Mouse (Mus musculus) heart, embryonic 15.5 days (tissue): Measurements from ENCODE around the gene Gm4969. TPM values are rescaled to one million over a fixed set of nuclear protein-coding genes. Genes with fewer than 3 reads are reported as not detected.
"Not testable (repeated sequence)": the region's sequence is repeated elsewhere in the genome, so short reads cannot be mapped to it uniquely, and the experiment has no call there.

Experiments
- ATAC-seq: fragments of 200-750 bp; cut with Nextera tagmentation; replicated peaks from 2 replicates; pipeline ENCODE4 v1.8.0; 2017; ENCODE audit warnings: low read depth, moderate TSS enrichment; ENCODE audit not compliant: insufficient number of reproducible peaks, insufficient read depth, low FRiP score
- H3K27ac ChIP-seq: fragments of 300-500 bp; sonication (generic); 2 replicates; pipeline ENCODE4 v1.5.1; 2015; ENCODE audit warnings: mild to moderate bottlenecking, inconsistent platforms
- H3K27me3 ChIP-seq: fragments of 300-500 bp; sonication (generic); 2 replicates; pipeline ENCODE4 v1.6.1; 2015; ENCODE audit warnings: inconsistent platforms
- H3K36me3 ChIP-seq: fragments of 300-500 bp; sonication (generic); 2 replicates; pipeline ENCODE4 v1.6.1; 2015; ENCODE audit warnings: mild to moderate bottlenecking, inconsistent platforms
- H3K4me1 ChIP-seq: fragments of 300-500 bp; sonication (generic); replicated peaks from 2 replicates; pipeline ENCODE4 v1.6.1; 2015; ENCODE audit warnings: inconsistent platforms
- H3K4me2 ChIP-seq: fragments of 300-500 bp; sonication (generic); 2 replicates; pipeline ENCODE4 v1.6.1; 2015; ENCODE audit warnings: inconsistent platforms, mild to moderate bottlenecking, moderate library complexity
- H3K4me3 ChIP-seq: fragments of 300-500 bp; sonication (generic); 2 replicates; pipeline ENCODE4 v1.5.1; 2015; ENCODE audit warnings: mild to moderate bottlenecking, inconsistent platforms
- H3K9ac ChIP-seq: fragments of 300-500 bp; sonication (generic); 2 replicates; pipeline ENCODE4 v1.6.1; 2015; ENCODE audit warnings: mild to moderate bottlenecking, inconsistent platforms
- H3K9me3 ChIP-seq: fragments of 300-500 bp; sonication (generic); replicated peaks from 2 replicates; pipeline ENCODE4 v1.6.1; 2016; ENCODE audit warnings: inconsistent platforms
- WGBS: fragments of 180-500 bp; shearing (Covaris S2); methylation state at CpG from one replicate; pipeline ENCODE4 v1.1.7; 2015; ENCODE audit warnings: mixed read lengths; 5-methylcytosine and 5-hydroxymethylcytosine counted together
- polyA plus RNA-seq: library from polyadenylated mRNA; unstranded; fragments of >200 nt; fragmentation: Nextera tagmentation; extraction: Ambion mirVana; gene quantifications from 2 replicates; pipeline ENCODE4 v1.2.1, GENCODE M21; 2015

Gm4969 gene
- polyA plus RNA-seq, 1 experiment from 2014 or later = 0.73 TPM

- ATAC-seq, H3K4me2 ChIP-seq, H3K9me3 ChIP-seq, H3K4me1 ChIP-seq, H3K4me3 ChIP-seq, H3K9ac ChIP-seq, H3K36me3 ChIP-seq, H3K27ac ChIP-seq: not testable (repeated sequence)
- H3K27me3 ChIP-seq = peaks cover 19% of the 10 kb centered on the region
- WGBS = 49% methylated on average over 3 of the region's 3 CpGs
These were observed 47.1 kb downstream of the Gm4969 start for GRCm38 (mm10) chr7:19071024-19071423.

DNA sequence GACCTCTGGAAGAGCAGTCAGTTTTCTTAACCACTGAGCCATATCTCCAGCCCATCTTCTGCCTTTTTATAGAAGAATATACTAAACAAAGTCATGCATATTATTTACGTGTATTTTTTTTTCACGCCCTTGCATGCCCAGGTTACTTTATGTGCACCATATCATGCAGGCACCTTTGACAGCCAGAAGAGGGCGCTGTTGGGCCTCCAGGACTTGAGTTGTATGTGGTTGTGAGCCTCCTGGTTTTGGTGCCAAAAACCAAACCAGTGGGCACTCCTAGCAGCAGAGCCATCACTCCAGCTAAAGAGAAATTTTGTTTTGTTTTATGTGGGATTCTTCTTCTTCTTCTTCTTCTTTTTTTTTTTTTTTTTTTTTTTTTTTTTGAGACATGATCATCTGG, 48.7 kb downstream of the Gm4969 start:
- H3K4me2 ChIP-seq = no peak overlapping the region
- H3K9me3 ChIP-seq = no peaks in the 10 kb centered on the region
- H3K9ac ChIP-seq = no peak overlapping the region
- ATAC-seq = no peak
- H3K4me1 ChIP-seq = peaks cover 4% of the 10 kb centered on the region
- no peaks in the 10 kb centered on the region for H3K36me3 ChIP-seq
- H3K4me3 ChIP-seq = no peak overlapping the region
- 42% methylated on average over 3 of the region's 3 CpGs for WGBS
- H3K27ac ChIP-seq = no peak overlapping the region
- peaks cover 35% of the 10 kb centered on the region for H3K27me3 ChIP-seq

DNA sequence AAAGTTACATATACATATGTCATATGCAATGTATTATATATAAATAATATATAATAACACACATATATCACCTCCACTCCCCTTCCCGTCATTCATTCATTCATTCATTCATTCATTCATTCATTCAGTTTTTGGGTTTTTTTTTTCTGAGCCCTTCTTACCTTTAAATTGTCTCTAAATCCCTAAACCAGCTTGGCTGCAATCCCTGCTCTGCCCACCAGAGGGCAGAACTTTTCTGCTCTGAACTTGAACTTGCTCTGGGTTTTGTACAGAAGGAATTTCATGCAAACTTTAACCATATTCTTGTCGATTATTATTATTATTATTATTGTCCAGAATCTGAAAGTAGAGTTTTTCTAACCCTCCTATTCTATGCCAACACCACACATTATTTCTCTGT, 49.5 kb downstream of the Gm4969 start:
- WGBS = 1% methylated on average over 2 of the region's 2 CpGs

GRCm38 (mm10) chr7:19067935-19068334, 50.2 kb downstream of the Gm4969 start:
- 57% methylated on average over 12 of the region's 14 CpGs for WGBS
- Histone ChIP-seq H3K4me1 (peaks cover 4% of the 10 kb centered on the region), H3K36me3 (no peaks in the 10 kb centered on the region)

More for the DNA sequence above, 49.5 kb downstream of the Gm4969 start:
- Histone ChIP-seq H3K27ac (no peak overlapping the region), H3K4me3 (no peak overlapping the region), H3K36me3 (no peaks in the 10 kb centered on the region), H3K4me2 (no peak overlapping the region), H3K4me1 (peaks cover 4% of the 10 kb centered on the region), H3K27me3 (peaks cover 41% of the 10 kb centered on the region), H3K9ac (no peak overlapping the region), H3K9me3 (no peaks in the 10 kb centered on the region)
- ATAC-seq = no peak

DNA sequence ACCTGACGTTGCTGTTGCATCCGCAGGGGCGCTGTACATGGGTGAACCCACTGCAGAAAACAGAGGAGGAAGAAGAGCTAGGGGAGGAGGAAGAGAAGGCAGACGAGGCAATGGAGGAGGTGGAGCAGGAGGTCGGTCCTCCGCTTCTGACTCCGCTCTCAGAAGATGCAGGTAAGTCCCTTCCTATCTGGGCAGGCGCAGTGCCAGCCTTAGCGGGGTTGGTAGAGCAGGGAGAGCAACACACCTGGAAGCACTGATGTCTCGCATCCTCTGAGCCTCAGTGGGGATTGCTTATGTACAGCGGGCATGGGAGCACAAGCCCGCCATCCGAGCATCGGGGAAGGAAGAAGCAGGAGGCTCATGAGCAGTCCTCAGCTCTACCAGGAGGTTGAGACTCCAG, 51.1 kb downstream of the Gm4969 start:
- H3K4me3 ChIP-seq = no peak overlapping the region
- no peak for ATAC-seq
- peaks cover 44% of the 10 kb centered on the region for H3K27me3 ChIP-seq
- H3K9ac ChIP-seq = no peak overlapping the region
- H3K27ac ChIP-seq = no peak overlapping the region
- H3K36me3 ChIP-seq = no peaks in the 10 kb centered on the region
- H3K4me2 ChIP-seq = no peak overlapping the region
- no peaks in the 10 kb centered on the region for H3K9me3 ChIP-seq
- WGBS = 39% methylated on average over 14 of the region's 14 CpGs
- peaks cover 4% of the 10 kb centered on the region for H3K4me1 ChIP-seq

More at GRCm38 (mm10) chr7:19067935-19068334, 50.2 kb downstream of the Gm4969 start:
- Histone ChIP-seq H3K9ac (no peak overlapping the region), H3K4me3 (no peak overlapping the region), H3K4me2 (no peak overlapping the region), H3K27me3 (peaks cover 44% of the 10 kb centered on the region), H3K27ac (no peak overlapping the region), H3K9me3 (no peaks in the 10 kb centered on the region)
- no peak; the same call in 1 of the 2 replicates for ATAC-seq

DNA sequence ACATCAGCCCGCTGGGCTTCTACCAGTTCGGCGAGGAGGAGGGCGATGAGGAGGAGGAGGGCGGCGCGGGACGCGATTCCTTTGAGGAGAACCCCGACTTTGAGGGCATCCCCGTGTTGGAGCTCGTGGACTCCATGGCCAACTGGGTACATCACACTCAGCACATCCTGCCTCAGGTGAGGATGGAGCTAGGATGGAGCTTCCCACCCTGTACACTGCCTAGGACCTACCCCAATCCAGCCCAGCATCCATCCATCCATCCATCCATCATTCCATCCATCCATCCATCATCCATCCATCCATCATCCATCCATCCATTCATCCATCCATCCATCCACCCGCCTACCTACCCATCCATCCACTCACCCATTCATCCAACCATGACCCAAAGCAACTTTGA, 52.3 kb downstream of the Gm4969 start:
- Histone ChIP-seq H3K36me3 (no peaks in the 10 kb centered on the region), H3K4me1 (peaks cover 4% of the 10 kb centered on the region), H3K9me3 (no peaks in the 10 kb centered on the region), H3K4me3 (0 out of 2 replicates have a peak overlapping the region, but pooled peaks have one; percentile 2), H3K27ac (no peak overlapping the region), H3K9ac (no peak overlapping the region), H3K27me3 (peaks cover 44% of the 10 kb centered on the region), H3K4me2 (no peak overlapping the region)
- no peak for ATAC-seq
- 42% methylated on average over 13 of the region's 13 CpGs for WGBS

DNA sequence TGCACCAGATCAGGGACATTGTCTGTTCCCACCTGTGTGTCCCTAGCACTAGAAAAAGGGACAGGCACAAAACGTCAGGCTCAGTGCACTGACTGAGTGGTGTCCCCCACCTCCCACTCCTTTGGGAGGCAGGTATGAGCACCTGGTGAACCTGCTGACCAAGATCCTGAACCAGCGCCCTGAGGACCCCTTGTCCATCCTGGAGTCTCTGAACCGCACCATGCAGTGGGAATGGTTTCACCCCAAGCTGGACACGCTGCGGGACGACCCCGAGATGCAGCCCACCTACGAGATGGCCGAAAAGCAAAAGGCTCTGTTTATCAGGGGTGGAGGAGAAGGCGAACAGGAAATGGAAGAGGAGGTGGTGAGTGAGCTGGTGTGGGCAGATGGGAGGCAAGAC, 60.8 kb downstream of the Gm4969 start:
- no peak for ATAC-seq
- H3K9me3 ChIP-seq = no peaks in the 10 kb centered on the region
- no peaks in the 10 kb centered on the region; the same call in 1 of the 2 replicates for H3K36me3 ChIP-seq
- H3K9ac ChIP-seq = no peak overlapping the region
- no peaks in the 10 kb centered on the region for H3K27me3 ChIP-seq
- no peak overlapping the region for H3K4me2 ChIP-seq
- H3K4me3 ChIP-seq = no peak overlapping the region
- WGBS = 82% methylated on average over 10 of the region's 10 CpGs
- peaks cover 10% of the 10 kb centered on the region; the same call in 1 of the 2 replicates for H3K4me1 ChIP-seq
- H3K27ac ChIP-seq = no peak overlapping the region

DNA sequence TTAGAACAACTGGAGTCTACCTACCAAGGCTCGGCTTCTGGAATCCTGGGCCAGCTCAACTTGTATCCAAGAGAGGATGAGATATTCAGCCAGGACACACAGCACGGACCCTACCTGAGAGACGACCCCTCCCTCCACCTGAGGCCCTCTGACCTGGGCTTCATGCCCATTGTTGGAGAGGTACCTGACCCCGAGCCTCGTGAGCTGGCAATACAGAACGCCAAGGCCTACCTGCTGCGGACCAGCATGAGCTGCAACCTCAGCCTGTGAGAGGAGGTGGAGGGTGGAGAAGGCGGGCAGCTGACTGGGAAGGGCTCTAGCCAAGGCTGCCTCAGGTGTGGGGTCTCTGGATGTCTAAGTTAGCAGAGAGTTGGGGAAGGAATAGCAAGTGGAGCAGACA, 63.1 kb downstream of the Gm4969 start:
- Histone ChIP-seq H3K4me1 (peaks cover 10% of the 10 kb centered on the region; the same call in 1 of the 2 replicates), H3K4me3 (no peak overlapping the region), H3K27ac (no peak overlapping the region), H3K36me3 (peaks cover 18% of the 10 kb centered on the region), H3K27me3 (no peaks in the 10 kb centered on the region), H3K9me3 (no peaks in the 10 kb centered on the region), H3K4me2 (no peak overlapping the region), H3K9ac (no peak overlapping the region)
- ATAC-seq = no peak
- 88% methylated on average over 8 of the region's 8 CpGs for WGBS

- H3K9ac ChIP-seq = no peak overlapping the region
- no peak overlapping the region for H3K27ac ChIP-seq
- H3K27me3 ChIP-seq = no peaks in the 10 kb centered on the region
- 68% methylated on average over 9 of the region's 9 CpGs for WGBS
- H3K4me3 ChIP-seq = no peak overlapping the region
- H3K9me3 ChIP-seq = no peaks in the 10 kb centered on the region
- H3K4me2 ChIP-seq = peak overlapping the region; percentile 14
- ATAC-seq = no peak
- H3K36me3 ChIP-seq = peaks cover 22% of the 10 kb centered on the region
- peaks cover 10% of the 10 kb centered on the region; the same call in 1 of the 2 replicates for H3K4me1 ChIP-seq
These were observed 63.4 kb downstream of the Gm4969 start for GRCm38 (mm10) chr7:19054777-19055076.

- H3K4me3 ChIP-seq = no peak within 1 kb of the TSS
- H3K4me1 ChIP-seq = peaks cover 10% of the 10 kb centered on the region; the same call in 1 of the 2 replicates
- H3K9me3 ChIP-seq = no peaks in the 10 kb centered on the region
- no peak within 1 kb of the TSS for H3K9ac ChIP-seq
- ATAC-seq = no peak; the same call in 1 of the 2 replicates
- peak within 1 kb of the TSS; percentile 14 for H3K4me2 ChIP-seq
- no peaks in the 10 kb centered on the region for H3K27me3 ChIP-seq
- WGBS = 32% methylated on average over 33 of the region's 33 CpGs
- peaks cover 27% of the 10 kb centered on the region for H3K36me3 ChIP-seq
- no peak within 1 kb of the TSS for H3K27ac ChIP-seq
These were observed 64.0 kb downstream of the Gm4969 start, which contains the start of gene Rsph6a for GRCm38 (mm10) chr7:19054047-19054776. Gene Rsph6a (plus strand): TSS chr7:19054690.

DNA sequence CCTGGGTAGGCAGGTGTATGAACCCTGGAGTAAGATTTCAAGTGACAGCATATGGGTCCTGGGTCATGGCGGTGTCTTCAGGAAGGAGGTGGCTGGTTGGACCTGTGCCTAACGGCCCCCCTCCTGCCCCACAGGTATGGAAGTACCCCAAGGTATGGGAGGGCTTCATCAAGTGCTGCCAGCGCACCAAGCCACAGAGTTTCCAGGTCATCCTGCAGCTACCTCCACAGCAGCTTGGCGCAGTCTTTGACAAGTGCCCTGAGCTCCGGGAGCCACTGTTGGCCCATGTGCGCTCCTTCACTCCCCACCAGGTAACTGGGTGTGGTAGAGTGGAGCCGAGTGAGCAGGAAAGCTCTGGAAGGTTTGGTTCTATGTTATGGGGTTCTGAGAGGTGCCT, 65.0 kb downstream of the Gm4969 start:
- Histone ChIP-seq H3K9ac (no peak overlapping the region), H3K27ac (no peak overlapping the region), H3K9me3 (no peaks in the 10 kb centered on the region), H3K4me2 (no peak overlapping the region), H3K27me3 (no peaks in the 10 kb centered on the region), H3K36me3 (peaks cover 36% of the 10 kb centered on the region), H3K4me3 (no peak overlapping the region), H3K4me1 (peaks cover 10% of the 10 kb centered on the region; the same call in 1 of the 2 replicates)
- 82% methylated on average over 7 of the region's 7 CpGs for WGBS
- ATAC-seq = no peak
